Mouse (Mus musculus) cerebellum, adult 2 months (tissue): Measurements from ENCODE around the gene Ccdc92. TPM values are rescaled to one million over a fixed set of nuclear protein-coding genes. Genes with fewer than 3 reads are reported as not detected.

Experiments used
- DNase-seq, 2 experiments: peaks; one replicate each; pipeline ENCODE4 v3.0.0; 2021
- H3K27ac ChIP-seq: fragments of 200-500 bp; 2 replicates; pipeline ENCODE4 v1.5.1; 2012; ENCODE audit warnings: low read length, control low read depth, inconsistent platforms; ENCODE audit not compliant: insufficient read depth
- H3K27me3 ChIP-seq: fragments of 200-500 bp; 2 replicates; pipeline ENCODE4 v1.6.1; 2012; ENCODE audit warnings: inconsistent platforms, mild to moderate bottlenecking, low read length, moderate library complexity; ENCODE audit not compliant: control insufficient read depth, insufficient read depth
- H3K4me1 ChIP-seq: fragments of 200-500 bp; 2 replicates; pipeline ENCODE4 v1.6.1; 2011; ENCODE audit warnings: low read length; ENCODE audit not compliant: control insufficient read depth, insufficient read depth
- H3K4me3 ChIP-seq: fragments of 200-500 bp; replicated peaks from 2 replicates; pipeline ENCODE3; 2011; ENCODE audit warnings: mild to moderate bottlenecking, low read depth, low read length, control low read depth; ENCODE audit not compliant: insufficient read depth
- CTCF ChIP-seq: fragments of 200-500 bp; IDR thresholded peaks from 2 replicates; pipeline ENCODE4 v1.5.1; 2011; ENCODE audit warnings: low read depth, mild to moderate bottlenecking, control low read depth, low read length, moderate library complexity, borderline replicate concordance; ENCODE audit not compliant: insufficient read depth
- POLR2A ChIP-seq: fragments of 200-500 bp; IDR thresholded peaks from 2 replicates; pipeline ENCODE4 v1.6.1; 2011; ENCODE audit warnings: low read length, control low read depth, borderline replicate concordance; ENCODE audit not compliant: insufficient read depth
- WGBS: fragments of 180-500 bp; shearing (Covaris S2); methylation state at CpG from one replicate; pipeline ENCODE4 v1.1.7; 2018; 5-methylcytosine and 5-hydroxymethylcytosine counted together
- polyA plus RNA-seq: library from polyadenylated mRNA; depleted of rRNA; stranded (reverse); fragments of >200 nt; gene quantifications from 2 replicates; pipeline ENCODE4 v1.2.3, GENCODE M21; 2012

Gene Ccdc92
- polyA plus RNA-seq, 1 experiment: 200 TPM

DNA sequence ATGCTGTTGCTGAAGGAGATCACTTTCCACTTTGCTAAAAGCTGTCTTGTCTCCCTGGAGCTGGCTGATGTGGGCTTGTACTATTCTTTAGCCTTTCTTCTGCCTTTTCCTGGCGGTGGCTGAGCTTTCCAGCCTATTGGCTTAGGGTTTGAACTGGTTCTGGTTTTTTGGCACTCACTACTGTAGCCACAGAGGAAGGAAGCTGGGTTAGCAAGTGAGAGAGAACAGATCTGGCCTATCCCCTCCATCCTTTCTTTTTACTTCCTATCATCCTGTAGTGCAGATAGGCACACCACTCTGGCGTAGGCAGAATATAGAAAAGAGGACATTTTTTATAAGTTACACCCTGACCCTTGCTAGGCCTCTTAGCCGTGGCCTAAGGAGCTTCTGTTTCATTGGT, 10.9 kb upstream of the Ccdc92 start:
- no peak for TF ChIP-seq CTCF
- TF ChIP-seq POLR2A: no peak
- no peaks in the 10 kb centered on the region for H3K27me3 ChIP-seq
- H3K4me3 ChIP-seq: no peak overlapping the region
- peaks cover 22% of the 10 kb centered on the region for H3K4me1 ChIP-seq
- H3K27ac ChIP-seq: no peak overlapping the region
- WGBS: 67% methylated on average over 3 of the region's 3 CpGs
- no peak for DNase-seq

DNA sequence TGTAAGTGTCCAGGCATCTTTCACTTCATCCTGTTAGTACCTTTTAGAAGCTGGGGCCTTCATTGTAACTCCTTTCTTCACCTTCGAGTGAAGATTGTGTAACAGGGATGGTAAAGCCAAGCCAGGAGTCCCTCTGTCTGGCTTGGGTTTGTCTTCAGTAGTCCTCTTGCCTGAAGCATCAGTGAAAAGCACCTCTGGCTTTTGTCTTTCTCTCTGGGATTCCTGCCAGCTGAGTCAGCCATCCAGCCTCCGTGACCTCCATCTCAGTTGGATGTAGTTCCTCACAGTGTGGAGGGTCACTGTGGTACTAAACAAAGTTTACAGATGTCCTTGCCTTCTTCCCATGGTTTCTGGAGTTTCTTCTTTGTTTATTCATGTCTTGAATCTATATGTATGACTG, 9.8 kb upstream of the Ccdc92 start:
- no peak overlapping the region for H3K27ac ChIP-seq
- DNase-seq: peak in 1 of 2 experiments; percentile 47
- H3K4me3 ChIP-seq: no peak overlapping the region
- TF ChIP-seq POLR2A: no peak
- no peak for TF ChIP-seq CTCF
- 17% methylated on average over 2 of the region's 2 CpGs for WGBS
- no peaks in the 10 kb centered on the region for H3K27me3 ChIP-seq
- H3K4me1 ChIP-seq: peaks cover 22% of the 10 kb centered on the region

DNA sequence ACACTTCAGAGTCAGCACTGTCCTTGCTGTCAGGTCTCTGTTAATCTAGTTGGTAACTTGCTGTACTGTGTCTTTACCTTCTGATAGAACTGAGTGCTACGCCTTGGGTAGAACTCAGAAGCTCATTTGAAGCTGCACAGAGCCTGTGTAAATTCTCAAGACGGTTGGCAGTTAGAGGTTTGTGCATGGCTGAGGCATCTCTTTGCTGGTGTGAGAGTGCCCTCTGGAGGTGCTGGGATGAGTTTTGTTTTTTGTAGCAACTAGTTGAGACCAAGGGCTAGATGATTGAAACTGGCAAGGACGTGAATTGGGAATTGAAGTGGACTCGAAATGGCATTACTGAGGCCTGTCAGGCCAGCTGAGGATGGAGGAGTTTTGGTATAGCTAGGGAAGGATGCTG, 6.8 kb upstream of the Ccdc92 start:
- H3K4me1 ChIP-seq: peaks cover 13% of the 10 kb centered on the region
- H3K27me3 ChIP-seq: no peaks in the 10 kb centered on the region
- DNase-seq: peak; percentile 79 to 83
- H3K4me3 ChIP-seq: no peak overlapping the region
- no peak overlapping the region for H3K27ac ChIP-seq
- TF ChIP-seq POLR2A (no peak), CTCF (peak; percentile 94)
- WGBS: 12% methylated on average over 4 of the region's 4 CpGs

DNA sequence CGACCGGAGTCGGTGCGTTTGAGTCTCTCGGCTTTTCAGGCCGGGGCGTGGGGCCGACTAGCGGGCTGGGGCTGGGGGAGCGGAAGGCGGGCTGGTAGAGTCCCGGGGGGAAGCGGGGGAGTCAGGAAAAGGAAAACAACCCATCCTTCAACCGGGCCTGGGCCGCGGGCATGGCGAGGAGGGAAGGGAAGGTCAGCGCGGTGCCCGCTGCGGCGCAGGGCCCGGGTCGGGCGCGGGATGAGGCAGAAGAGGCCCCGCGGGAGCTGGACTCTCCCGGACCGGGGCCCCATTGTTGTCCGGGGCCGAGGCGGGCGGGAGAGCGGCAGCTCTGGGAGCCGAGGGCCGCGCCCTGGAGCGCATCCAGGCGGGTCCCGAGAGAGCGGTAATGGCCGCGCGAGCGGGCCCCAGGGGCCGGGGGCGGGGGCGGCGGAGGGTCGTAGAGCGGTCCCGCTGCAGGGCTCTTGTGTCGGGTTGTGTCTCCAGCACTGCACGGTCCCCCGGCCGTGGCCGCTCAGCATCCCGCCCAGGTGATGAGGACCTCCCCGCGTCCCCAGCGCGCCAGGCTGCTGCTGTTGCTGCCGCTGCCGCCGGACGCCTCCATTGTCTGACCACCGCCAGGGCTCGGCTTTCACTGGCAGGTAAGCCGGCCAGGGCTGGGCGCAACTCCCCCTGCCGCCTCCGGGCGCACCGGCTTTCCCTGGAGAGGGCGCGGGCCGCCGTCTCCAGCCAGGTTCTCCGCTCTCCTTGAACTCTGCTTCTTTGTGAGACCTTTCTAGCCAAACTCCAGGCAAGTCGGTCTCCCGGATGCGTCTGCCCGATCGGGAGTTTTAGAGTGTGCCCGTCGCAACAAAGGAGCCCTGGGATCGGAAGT, 882 bp upstream of the Ccdc92 start:
- Histone ChIP-seq H3K27me3 (no peaks in the 10 kb centered on the region), H3K4me1 (no peaks in the 10 kb centered on the region; the same call in 1 of the 2 replicates), H3K4me3 (peak overlapping the region; percentile 66), H3K27ac (peak overlapping the region; percentile 44; the same call in 1 of the 2 replicates)
- TF ChIP-seq CTCF (no peak), POLR2A (no peak)
- peak; percentile 60 to 64 for DNase-seq
- WGBS: under 1% methylated on average over 84 of the region's 88 CpGs

GRCm38 (mm10) chr5:124861463-124861862, 761 bp downstream of the Ccdc92 start:
- TF ChIP-seq POLR2A: no peak
- TF ChIP-seq CTCF: no peak
- Histone ChIP-seq H3K4me3 (peak overlapping the region; percentile 88), H3K27ac (peak overlapping the region; percentile 97), H3K4me1 (no peaks in the 10 kb centered on the region), H3K27me3 (no peaks in the 10 kb centered on the region)
- WGBS: under 1% methylated on average over 32 of the region's 33 CpGs
- peak; percentile 80 for DNase-seq

DNA sequence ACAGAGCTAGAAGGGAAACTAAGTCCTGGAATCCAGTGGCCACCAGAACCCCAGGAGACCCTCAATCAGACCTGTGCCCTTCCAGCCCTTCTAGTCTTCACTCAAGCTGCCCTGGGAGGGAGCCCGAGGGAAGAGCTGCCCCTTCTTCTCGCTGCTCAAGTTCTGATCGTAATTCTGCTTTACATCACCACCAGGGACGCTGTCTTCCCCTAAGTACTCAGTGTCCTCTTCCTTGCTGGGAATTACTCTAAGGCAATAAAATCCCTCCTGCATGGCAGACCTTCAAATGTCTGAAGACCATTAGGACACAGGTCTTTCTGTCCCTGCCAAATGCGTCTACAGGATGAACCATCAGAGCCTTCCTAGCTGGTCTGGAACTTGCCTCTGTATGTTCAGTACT, 2.2 kb downstream of the Ccdc92 start:
- 2% methylated on average over 5 of the region's 5 CpGs for WGBS

GRCm38 (mm10) chr5:124854202-124854601, 8.0 kb downstream of the Ccdc92 start:
- Histone ChIP-seq H3K27ac (no peak overlapping the region), H3K27me3 (no peaks in the 10 kb centered on the region), H3K4me1 (peaks cover 32% of the 10 kb centered on the region), H3K4me3 (no peak overlapping the region)
- TF ChIP-seq POLR2A: no peak
- TF ChIP-seq CTCF: no peak
- DNase-seq: no peak
- 91% methylated on average over 4 of the region's 4 CpGs for WGBS

More for the DNA sequence above, 2.2 kb downstream of the Ccdc92 start:
- no peak for TF ChIP-seq POLR2A
- TF ChIP-seq CTCF: peak; percentile 65; the same call in 1 of the 2 replicates
- H3K4me3 ChIP-seq: peak overlapping the region; percentile 51
- peaks cover 6% of the 10 kb centered on the region; the same call in 1 of the 2 replicates for H3K4me1 ChIP-seq
- H3K27me3 ChIP-seq: no peaks in the 10 kb centered on the region
- DNase-seq: peak; percentile 51
- no peak overlapping the region; the same call in 1 of the 2 replicates for H3K27ac ChIP-seq

GRCm38 (mm10) chr5:124853079-124853478, 9.1 kb downstream of the Ccdc92 start:
- Histone ChIP-seq H3K27me3 (no peaks in the 10 kb centered on the region), H3K27ac (peak overlapping the region; percentile 83)
- DNase-seq: peak; percentile 82 to 90

More at GRCm38 (mm10) chr5:124853079-124853478, 9.1 kb downstream of the Ccdc92 start:
- WGBS: 8% methylated on average over 2 of the region's 2 CpGs
- no peak overlapping the region for H3K4me3 ChIP-seq
- TF ChIP-seq CTCF (no peak), POLR2A (no peak)
- H3K4me1 ChIP-seq: peaks cover 32% of the 10 kb centered on the region
